Mouse (Mus musculus): ENCODE data around the gene Dock4.

Dock4 gene

DNA sequence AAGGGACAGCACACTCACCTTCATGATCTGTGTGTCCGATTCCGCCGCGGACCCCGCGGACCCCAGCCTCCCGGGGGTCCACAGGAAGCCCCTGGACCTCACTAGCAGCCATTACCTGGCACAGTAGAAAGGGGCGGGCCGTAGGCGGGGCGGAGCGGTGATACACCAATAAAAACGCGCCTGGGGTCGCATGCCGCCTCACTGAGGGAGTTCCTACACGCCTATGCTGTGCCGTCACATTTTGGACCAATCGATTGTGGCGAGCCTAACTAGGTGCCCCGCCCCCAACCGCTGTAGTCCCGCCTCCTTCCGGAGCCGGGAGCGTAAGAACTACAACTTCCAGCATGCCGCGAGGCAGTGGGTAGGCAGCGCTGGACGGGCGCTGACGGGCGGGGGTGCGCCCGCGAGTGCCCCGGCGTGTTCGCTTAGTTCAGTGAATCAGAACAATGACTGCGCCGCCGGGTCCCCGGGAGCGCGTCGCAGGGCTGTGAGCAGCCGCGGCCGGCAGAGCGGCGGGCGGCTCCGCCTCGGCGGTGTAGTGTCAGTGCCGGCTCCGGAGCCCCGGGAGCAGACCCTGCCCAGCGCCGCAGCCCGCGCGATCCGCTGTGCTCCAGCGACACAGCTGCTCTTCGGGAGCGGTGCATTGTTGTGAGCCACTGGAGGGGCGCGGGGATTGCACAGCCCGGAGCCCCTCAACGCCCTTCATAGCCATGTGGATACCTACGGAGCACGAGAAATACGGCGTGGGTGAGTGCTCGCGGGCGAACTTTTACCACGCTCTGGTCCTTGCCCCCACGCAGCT is at the start of gene Dock4, which contains the start of gene Zfp277:
TSS of gene Dock4 (plus strand) at position 305 of the 802 bp plus-strand sequence.
TSS of gene Zfp277 (minus strand) at position 255 of the 802 bp plus-strand sequence.
- in situ Hi-C loops (cut with MboI, MseI): loop anchor here (5.0 kb wide), 1 partner anchor 224 kb away; no protein-coding TSS in a partner anchor

DNA sequence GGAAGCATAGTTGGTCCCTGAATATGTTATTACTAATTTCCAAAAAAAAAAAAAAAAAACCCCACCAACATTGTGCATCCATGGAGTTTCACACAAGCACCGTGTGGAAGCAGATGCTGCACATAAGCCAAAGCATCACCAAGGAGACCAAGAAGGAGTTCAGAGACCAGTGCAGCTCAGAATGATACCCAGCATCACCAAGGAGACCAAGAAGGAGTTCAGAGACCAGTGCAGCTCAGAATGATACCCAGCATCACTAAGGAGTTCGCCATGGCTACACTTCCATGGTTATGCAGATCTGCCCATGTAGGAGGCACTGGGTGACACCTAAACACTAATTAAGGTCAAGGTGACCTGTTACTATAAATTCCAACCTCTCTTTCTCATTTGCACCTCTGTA is 46.8 kb upstream of the Dock4 start:
- in situ Hi-C loops (cut with MboI, MseI): no loop called here

DNA sequence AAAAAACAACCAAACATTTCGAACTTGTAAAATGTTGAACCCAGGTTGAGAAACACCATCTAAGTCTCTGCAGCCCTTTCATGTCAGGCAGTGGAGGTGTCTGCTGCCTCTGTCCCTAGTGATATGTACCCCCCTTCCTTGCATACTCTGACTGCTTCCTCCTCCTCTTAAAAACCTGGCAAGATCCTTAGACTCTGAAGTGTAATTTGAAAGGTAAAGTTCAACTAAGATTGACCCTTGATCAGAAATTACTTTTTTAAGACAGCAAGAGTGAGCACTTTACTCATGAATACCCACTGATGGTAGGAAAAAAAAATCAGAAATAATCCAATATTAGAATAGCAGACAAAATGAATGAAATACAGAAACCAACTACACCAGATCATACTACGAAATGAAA is 46.4 kb upstream of the Dock4 start:
- in situ Hi-C loops (cut with MboI, MseI): no loop called here

DNA sequence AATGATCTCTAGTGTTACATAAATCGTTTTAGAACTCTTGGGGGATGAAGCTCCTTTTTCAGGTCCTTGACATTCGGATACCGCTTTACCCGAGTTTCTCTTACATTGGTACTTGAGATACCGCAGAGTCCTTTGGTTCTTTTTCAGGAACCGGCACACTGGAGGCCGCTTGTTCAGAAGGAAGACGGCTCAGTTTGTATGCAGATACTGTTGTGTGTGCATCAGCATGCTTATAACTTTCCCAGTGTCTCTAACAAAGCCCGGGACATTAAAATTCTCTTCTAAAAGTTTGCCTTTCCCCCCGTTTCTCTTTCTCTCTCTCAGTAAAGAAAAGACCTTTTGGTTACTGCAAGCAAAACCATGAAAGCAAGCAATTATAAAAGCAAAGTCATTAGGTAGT is 45.9 kb upstream of the Dock4 start:
- in situ Hi-C loops (cut with MboI, MseI): no loop called here

DNA sequence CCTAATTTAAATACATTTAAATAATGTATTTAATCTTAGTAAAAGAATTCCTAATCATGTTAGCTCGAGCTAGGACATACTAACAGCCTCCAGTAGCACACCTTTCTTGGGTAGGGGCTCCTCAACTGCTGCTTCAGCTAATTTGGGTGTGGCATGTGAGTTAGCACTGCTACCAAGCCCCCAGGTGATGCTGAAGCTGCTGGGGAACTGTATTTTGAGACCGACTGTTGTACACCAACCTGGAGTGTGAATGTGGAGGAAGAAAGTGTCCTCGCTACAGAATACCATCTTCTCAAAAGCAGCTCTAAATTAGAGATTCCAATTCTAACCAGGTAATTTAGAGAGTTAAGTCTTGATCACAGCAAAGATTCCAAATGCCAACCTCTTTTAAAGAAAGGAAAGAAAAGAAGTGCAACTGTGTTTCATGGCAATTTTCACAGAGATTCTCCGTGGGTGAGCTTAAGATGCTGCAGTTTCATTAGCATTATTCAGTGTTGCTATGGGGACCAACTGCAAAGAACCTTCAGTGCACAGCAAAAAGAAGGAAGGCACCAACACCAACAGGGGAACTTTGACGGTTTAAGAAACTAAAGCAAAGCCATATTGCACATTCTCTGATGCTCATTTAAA is 31.0 kb upstream of the Dock4 start:
- in situ Hi-C loops (cut with MboI, MseI): no loop called here

DNA sequence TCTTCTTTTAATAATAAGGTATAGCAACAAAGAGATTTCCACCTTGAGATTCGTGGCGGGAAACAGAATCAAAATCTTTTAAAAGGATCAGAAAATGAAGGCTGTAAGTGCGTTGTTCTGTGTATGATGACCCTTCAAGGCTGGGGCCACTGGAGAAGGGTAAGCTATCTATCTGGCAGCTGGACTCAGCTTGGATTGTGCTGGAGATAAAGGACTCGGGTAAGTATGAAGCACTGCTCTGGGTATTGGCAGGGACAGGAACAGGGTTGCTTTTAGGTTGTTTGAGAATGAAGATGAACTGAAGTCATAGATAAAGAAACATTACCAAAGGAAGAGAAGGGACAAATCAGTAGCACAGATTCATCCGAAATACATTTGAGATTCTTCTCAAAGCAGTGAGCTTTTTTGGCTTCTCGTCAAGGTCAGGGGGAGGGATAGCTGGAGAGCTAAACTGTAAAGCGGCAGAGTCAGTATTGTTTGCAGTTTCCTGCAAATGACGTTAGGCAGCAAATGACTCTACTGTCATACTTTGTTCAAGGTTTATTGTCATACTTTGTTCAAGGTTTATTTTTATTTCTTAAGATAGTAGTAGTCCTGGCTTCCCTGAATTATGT is 30.3 kb upstream of the Dock4 start:
- in situ Hi-C loops (cut with MboI, MseI): no loop called here

DNA sequence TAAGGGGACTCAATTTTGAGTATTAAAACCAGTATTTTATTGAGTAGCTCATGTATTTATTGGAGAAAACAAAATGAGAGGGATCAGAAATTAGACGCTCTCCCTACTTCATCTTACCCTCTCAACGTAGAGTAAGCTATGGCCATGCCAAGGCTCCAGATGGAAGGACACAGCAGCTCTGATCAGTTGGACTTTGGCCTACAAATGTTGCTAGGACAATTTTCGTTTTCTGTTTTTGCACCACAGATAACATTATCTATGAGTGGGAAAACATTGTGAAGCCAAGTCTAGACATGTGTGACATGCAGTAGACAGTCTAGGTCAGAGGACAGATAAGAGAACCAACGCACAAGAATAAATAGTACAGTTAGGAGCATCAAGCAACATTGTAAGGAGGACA is 28.5 kb upstream of the Dock4 start:
- in situ Hi-C loops (cut with MboI, MseI): no loop called here

DNA sequence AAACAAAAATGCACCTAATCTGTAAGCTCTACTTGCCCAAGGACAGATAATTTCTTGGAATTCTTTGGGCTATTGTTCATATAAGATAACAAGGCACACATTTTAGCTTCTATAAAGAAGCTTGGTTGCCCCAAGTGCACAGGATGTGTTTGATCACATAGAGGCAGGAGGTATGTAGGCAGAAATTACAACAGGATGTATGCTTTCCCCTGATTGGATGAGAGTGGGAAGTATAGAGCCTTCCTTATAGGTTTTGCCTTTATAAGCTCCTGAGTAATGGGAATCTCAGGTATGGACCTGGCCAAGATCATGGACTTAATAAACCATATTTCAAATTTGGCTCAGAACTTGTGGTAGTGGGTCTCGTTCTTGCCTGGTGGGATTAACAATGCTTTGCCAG is 20.8 kb upstream of the Dock4 start:
- in situ Hi-C loops (cut with MboI, MseI): no loop called here

DNA sequence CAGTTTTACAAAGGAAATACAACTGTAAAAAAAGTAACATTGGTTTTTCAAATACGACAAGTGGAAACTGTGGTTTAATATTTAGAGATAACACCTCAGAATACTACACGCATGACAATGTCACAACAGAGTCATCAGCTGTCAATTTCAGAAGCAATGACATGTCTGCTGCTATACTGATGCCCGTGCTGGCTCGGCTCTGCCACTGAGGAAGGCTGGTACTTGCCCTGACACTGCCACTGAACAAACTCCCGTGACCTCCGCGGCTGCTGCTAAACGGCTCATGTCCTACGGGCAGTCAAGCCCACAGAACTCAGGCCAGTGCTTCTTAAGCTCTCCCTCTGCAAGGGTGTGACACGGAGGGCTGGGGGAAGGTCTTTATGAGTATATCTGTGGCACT is 18.1 kb upstream of the Dock4 start:
- in situ Hi-C loops (cut with MboI, MseI): no loop called here

DNA sequence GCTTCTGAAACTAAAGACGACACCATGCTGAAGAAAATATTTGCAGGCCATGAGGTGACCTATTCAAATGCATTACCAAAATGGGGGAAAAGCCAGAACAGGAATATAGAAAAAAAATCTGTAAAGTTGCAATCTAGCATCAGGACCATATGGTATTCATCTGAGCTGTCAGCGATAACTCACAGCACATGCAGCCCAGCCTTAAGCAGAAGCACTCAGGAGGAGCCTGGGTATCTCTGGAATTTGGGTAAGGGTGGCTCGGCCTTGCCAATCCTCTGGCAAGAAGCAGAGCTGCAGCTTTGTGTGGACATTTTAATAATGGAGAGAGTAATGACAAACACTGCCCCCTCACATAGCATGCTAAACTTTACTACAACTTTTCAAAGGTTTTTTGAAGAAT is 15.8 kb upstream of the Dock4 start:
- in situ Hi-C loops (cut with MboI, MseI): no loop called here

DNA sequence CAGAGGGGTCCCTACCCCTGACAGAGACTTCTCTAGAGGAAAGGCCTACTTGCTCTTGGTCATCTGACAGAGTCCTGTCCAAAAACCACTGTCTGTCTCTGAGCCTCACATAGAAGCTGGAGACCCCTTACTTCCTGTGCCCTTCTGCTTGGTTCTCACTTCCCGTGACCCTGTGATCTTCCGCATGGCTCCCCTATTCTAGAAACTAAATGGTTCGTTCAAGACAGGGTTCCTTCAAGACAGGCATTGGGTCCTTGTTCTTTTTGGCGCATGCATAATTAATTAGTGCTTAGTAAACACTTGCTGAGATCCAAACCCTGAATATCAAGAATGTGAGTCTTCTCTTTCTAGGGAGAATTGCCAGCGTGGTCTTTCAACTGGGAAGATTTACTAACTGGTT is 14.7 kb upstream of the Dock4 start:
- in situ Hi-C loops (cut with MboI, MseI): no loop called here

DNA sequence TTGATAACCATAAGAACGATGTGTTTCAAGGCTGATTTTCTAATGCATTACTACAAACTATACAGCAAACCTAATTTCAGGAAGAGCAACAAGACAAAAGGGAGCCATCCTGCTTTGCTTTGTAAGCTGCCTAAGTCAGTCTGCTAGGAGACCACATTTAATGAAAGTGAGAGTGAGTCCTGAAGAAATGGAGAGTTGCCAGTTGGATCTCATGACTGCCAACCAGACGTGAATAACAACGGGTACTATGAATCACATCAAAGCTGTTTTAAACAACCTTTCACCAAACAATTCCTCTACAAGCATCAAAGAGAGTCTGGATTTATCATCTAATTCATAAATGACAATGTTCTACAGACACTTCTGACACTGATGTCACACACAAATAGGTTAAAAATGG is 11.7 kb upstream of the Dock4 start:
- in situ Hi-C loops (cut with MboI, MseI): no loop called here

DNA sequence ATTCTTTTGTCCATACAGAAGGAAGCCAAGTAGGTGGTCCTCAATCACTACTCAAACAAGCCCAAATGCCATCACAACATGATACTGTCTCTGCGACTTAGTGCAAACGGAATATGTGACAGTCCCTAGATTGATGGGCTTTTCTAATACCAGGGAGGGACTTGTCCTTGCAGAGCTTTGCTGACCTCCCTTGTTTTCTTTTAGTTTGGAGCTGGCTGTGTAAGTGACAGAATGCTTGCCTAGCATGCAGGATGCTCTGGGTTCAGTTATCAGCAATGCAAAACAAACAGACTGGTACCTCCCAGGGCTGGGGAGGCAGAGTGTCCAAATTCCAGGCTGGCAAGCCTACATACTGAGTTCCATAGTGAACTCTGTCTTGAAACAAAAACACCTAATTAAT is 7.7 kb upstream of the Dock4 start:
- in situ Hi-C loops (cut with MboI, MseI): no loop called here

DNA sequence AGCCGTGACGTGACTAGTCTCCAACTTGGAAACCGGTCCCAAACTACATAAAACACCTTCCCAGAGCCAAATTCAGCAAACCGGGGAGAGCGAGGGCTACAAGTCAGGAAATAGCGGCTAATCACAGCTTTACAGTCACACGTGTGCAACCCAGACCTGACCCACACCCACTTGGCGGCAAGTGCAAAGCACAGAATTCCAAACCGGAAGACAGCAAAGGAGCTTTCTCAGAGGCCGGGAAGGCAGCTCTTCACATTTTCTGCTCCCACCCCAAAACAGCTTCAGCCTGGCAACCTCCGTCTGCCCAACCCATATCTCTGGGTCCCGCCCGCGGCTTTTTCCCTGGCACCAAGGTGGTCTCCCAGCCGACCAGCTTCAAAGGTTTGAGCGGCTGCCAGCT is 546 bp upstream of the Dock4 start:
- in situ Hi-C loops (cut with MboI, MseI): loop anchor here (5.0 kb wide), 1 partner anchor 223 kb away; no protein-coding TSS in a partner anchor

DNA sequence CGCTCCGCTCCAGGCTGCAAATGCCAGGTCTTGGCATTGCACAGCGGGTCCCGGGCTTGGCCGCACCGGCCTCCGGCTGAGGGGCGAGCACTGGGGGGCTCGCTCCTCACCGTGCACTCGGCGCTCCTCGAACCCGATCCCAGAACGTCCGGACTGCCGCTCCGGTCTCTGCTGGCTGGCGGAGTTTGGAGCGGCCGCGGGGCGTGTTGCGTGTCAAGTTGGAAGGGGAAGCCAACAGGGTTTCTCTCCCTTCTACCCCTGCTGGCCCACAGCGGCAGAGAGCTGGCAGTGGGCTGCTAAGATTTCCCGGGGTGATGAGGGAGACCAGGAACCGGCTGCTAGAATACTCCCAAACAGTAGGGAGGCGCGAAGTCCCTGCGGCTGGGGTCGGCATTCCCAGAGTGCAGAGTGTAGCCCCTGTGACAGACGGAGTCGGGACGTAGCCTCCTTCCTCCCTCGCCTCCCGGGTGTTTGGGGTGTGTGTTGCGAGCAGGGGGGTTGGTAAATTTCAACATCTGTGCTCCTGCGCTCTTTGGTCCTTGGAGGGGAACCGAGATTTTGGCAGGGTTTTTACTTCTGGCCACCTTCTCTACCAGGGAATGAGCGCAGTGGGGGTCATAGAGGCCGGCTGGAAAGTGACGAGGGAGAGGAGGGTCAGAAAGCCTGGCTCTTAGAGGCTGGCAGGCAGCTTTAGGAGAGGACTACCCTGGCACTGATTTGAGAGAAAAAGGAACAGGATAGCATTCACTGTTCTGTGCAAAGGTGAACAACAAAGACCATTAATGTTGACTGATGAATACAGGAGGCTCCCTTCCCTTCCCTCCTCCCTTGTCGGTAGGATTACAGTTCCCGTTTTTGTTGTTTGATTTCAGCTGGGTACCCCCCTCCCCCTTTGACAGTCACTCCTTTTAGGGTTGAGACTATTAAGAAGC is 964 bp downstream of the Dock4 start:
- in situ Hi-C loops (cut with MboI, MseI): loop anchor here (5.0 kb wide), 1 partner anchor 224 kb away; no protein-coding TSS in a partner anchor

DNA sequence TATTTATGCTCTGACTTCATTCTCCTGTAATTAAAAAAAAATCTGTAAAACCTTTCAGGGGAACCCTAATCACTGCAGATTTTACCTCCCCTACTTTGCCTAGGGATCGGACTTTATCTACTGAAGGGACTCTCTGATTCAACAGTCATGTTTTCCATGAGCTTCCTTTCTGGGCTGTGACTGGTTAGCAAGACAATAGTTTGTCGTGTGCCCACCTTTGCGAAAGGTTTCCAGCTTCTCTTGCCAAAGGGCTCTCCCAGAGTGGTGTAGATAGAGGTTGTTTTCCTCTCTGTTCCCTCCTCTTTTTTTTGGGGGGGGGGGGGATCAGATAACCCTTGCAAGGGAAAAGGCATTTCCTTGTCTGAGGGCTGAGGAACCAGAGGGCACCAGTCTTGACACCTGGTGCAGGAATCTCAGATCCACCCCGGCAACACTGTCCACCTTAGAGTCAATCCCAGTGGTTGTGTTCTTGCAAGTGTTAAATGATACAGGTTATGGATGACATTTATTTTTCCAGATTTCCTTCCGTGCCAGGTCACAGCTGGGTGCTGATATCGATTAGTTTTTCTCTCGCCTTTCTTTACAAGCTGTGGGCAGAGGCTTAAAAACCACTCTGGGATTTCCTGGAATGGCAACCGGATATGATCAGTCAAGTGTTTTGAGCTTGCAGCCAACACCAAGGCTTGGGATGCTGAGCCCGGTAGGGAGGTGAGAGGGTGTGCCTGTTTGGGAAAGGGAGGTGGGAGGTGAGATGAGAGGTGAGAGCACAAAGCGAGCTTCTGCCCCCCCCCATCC is 2.0 kb downstream of the Dock4 start:
- in situ Hi-C loops (cut with MboI, MseI): loop anchor here (5.0 kb wide), 1 partner anchor 225 kb away; no protein-coding TSS in a partner anchor

DNA sequence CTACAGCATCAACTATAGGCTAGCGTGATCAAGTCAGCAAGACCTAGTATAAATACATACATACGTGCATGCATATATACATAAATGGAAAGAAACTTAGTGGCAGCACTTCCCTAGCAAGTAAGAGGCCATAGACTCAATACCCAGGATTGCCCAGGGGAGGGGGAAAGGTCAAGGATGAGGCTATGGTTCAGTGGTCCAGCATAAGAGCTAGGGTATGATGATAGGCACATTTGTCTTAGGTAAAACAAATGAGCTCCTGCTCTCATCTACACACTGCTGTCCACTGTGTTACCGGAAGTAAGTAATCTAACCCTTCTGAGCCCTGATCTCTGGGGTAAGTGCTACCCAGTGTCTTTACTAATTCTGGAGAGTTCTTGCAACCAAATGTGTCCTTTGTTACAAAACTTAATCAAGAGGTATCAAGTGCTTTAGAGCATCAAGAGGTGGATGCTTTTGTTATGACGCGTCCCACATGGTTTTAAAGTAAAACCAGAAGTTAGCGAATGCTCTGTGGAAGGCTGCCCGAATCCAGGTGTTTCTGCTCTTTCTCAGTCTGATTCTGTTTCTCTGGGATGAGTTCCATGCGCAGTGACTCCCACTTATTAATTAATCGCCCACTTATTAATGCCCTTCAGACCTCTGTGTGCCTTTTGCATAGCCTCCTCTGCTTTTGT is 3.5 kb downstream of the Dock4 start:
- in situ Hi-C loops (cut with MboI, MseI): loop anchor here (5.0 kb wide), 1 partner anchor 227 kb away; no protein-coding TSS in a partner anchor

DNA sequence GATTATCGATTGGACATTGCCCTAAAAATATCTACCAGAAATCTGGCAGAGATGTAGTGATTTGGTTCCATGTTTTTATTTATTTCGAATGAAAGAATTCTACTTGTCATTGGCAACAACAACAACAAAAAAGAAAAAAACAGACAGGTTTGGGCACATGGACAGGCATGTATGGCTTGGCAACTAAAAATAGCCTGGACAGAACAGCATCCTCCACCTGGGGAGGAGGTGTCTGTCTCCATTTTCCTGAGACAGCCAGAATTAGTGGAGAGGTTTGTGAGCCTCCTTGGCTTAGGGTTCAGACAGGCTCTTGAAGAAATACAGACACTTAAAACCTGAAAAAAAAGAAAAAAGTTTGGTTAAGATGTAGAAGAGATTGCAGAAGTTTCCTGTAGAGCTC is 10.8 kb downstream of the Dock4 start:
- in situ Hi-C loops (cut with MboI, MseI): no loop called here

DNA sequence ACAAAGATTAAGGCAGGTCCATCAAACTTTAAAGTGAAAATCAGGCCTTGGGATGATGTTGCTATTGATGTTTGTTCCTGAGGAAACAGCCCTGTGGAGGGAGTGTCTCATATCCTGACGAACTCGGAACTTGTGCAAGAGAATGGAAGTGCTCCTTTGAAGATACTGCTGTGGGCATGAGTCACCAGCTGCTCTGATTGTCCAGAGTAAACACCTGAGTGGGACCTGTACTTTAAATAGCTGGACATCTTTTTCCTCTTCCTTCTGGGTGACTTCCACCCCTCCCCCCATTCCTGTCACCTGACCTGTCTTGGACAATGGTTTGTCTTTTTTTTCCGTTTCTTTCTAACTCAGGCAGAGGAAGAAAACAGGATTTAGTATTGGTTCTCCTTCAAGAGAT is 13.2 kb downstream of the Dock4 start:
- in situ Hi-C loops (cut with MboI, MseI): no loop called here

DNA sequence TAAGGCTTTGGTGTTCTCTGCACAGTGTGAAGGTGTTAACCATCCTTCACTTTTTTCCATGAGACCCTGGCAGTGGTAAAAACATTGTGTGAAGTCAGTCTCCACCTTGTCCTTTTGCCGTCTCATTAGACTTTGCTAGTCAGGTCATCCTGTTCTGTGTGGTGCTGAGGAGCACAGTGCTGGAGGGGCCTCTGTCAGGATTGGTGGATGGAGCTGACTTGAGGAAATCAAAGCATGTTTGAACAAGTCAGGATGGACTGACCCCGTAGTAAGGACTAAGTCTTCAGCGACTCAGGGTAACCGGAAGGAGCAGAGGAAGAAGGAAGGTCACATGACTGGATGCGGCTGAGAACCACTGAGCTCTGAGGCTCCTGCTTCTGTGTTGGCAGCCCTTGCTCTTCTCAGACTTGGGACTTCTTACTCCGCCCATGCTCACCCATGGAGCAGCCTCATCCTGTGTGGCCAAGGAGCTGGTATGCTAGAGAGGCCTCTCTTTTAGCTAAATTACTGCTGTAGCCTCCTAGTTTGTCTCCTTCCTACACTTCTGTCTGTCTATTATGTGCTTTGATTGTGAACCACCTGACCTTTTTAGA is 14.0 kb downstream of the Dock4 start:
- in situ Hi-C loops (cut with MboI, MseI): no loop called here

Data from T-helper 2 cell (primary cell).